Mouse (Mus musculus): ENCODE data around the gene Trim25.

- TF ChIP-seq CTCF (IDR thresholded peaks at IDR 0.05) = no peak
- no peak for TF ChIP-seq EP300 (IDR thresholded peaks at IDR 0.05)
Observed at GRCm38 (mm10) chr11:89066126-89066525, 67.0 kb downstream of the Trim25 start.

Data from lung, postnatal 0 days (tissue).